Mouse (Mus musculus) CD8-positive naive resting alpha-beta T cell, adult 2 months (primary cell): ENCODE data around the gene Tex12.
A peak's percentile ranks its signal among the peaks of the same experiment; 100 is the strongest.

Experiments
- DNase-seq, 2 experiments: peaks; one replicate each; pipeline ENCODE4 v3.0.0; 2022; ENCODE audit warnings: low read depth in 2 of 2, low spot score in 2 of 2

The Tex12 gene

DNA sequence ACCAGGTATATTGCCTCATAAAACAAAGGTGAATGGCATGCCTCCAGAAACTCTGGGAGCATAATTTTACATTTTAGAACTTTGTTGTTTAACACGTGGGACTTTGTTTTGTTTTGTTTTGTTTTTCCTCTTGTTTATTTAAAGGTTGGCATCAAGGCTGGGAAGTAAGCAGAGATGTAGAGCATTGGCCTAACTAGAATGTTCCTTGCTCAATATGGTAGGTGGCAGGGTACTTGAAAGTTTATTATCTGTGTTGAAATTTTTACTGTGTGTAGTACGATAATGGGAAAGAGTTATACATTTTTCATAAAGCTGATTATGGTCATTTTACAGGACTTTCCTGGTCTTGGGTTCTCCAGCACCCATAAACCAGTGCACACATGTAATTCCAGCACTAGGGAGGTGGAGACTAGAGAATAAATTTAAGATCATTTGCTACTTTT is 814 bp upstream of the Tex12 start:
- DNase-seq: no peak

DNA sequence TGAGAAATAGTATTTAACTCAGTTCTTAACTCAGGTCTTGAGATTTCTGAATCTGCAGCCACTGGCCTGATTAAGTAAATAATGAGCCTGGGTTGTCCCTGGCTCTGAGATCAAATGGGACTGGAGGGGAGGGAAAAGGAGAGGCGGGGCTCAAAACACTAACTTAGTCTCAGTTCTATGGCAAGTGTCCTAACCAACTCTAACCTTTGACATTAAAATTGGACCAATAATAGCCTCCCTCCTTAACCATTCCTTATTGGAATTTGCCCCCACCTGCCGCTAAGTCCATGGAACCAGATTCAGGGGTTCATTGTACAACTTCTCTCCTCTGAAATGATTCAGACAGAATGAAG is 6.1 kb downstream of the Tex12 start, which contains the start of gene Bco2:
Gene Bco2 (minus strand): TSS at position 88 of the 353 bp plus-strand sequence.
- no peak for DNase-seq

DNA sequence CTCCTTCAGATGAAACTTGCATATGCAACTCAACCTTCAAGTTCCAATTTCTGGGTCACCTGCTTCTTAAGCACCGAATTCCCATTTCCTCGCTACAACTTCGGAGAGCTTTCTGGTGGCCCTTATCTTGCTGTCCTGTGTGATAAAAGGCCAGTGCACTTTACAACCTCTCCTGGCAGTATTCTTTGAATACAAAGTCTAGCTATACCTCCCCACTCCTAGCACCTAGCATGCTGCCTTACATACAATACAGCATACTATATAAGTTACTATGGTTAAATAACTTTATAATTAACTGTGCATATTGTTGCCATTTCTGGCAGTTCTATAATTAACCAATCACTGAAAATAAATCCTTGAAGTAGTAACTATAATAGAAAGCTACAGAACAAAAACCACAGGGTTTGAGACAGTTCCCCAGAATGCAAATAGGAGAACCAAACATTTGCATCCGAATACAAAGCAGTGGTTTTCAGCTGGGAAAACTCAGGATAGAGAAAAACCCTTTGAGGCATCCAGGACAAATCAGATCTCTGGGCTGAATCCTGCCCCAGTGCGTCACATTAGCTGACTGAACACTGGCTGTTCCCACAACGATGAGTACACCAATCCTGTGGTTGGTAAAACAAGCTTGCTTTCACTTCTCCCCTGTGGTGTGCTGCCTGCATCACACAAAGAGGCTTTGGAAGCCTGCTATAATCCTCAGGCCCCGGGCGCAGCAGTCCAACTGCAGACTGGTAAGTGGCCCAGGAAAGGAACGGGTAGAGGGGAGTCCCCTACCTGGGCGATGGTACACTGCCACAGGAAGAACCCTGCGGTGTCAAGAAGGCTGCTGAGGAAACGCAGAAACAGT is 6.7 kb downstream of the Tex12 start, which contains the start of gene Il18:
Gene Il18 (plus strand): TSS at position 587 of the 853 bp plus-strand sequence.
- peak; percentile 14 to 19 for DNase-seq

DNA sequence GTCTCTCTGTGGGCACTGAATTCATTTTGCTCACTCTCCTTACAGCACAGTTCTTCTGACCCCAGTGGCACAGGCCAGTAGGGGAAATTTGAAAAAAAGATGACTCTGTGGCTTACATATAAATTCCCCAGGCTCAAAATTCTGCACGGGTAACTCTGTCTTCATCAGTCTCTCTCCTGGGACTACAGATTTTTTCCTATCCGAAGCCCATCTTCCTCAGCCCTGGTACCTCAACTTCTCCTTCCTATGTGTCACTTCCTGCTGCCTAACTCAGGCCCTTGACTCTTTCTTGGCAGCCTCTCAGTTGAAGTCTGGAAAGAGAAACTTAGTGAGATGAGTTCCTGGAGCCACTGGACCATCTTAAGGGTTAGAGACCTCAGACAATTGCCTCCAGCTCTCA is 7.6 kb downstream of the Tex12 start:
- no peak for DNase-seq

DNA sequence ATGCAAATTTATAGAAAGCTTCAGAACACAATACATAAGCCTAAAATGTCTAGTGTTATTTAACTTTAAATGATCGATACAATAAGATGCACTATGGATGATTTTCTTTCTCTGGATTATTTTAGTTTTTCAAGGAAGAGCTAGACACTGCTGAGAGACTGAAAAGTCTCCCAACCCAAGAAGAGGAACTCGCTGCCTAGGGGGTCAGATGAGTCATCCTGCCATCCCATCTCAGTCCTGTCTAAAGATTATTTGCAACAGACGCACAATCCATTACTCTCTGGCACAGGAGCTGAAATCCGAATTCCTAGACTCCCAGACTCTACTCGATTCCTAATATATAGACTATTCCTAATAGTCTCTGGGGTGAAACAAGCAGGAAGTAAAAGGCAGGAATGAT is 8.9 kb downstream of the Tex12 start:
- DNase-seq: no peak

DNA sequence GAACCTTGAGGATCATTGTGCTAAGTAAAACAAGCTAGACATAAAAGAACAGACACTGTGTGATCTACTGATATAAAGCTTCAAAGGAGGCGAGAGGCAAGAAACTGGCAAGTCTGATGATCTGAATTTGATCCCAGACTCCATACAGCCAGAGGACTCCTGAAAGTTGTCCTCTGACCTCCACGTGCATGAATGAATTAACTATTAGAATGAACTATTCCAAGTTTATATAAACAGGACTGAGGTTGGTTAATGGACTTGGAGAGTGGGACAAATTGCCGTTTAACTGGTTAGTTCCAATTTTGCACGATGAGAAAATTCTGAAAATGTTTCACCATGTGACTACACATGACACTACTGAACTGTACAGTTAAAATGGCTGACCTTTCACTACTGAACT is 12.2 kb downstream of the Tex12 start:
- DNase-seq: no peak

DNA sequence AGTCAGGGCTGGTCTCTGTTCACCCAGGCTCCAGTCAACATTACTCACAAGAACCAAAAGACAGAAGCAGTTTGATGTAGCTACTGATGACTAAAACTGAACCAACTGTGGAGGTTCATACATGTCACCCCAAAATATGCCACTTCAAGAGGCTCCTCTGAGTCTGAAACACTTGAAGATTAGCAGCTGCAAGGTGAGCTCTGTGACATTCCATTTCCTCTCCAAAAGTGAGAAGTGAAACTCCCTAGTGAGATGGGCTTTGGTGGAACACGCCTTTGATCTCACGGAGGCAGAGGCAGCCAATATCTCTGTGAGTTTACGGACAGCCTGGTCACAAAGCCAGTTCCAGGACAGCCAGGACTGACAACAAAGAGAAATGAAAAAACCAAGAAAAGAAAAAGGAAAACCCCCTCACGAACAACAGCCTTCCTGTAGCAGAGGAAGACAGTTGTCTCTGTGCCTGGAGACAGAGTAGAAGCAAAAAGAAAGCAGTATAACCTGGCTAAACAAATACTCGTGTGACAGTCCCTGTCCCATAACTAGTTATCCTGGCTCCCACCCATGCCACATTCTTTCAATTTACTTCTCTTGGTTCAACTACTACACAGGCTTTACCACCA is 13.2 kb downstream of the Tex12 start:
- no peak for DNase-seq

DNA sequence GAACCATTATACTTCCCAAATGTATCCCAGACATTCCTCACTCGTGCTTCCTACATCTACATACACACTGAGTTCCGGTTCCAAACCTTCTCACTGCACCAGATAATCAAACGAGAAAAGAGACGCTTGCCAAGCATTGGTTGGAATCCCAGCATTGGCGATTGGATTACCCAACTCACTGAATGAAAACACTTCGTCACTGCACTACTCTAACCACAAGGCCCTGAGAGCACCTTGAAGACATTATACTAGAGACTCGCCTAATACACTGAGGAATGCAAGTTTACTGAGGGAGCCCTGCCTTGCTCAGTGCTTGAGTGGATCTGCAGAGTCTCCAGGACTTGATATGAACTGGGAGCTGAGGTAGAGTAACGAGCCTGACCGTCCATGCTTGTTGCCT is 18.7 kb downstream of the Tex12 start:
- DNase-seq: no peak

DNA sequence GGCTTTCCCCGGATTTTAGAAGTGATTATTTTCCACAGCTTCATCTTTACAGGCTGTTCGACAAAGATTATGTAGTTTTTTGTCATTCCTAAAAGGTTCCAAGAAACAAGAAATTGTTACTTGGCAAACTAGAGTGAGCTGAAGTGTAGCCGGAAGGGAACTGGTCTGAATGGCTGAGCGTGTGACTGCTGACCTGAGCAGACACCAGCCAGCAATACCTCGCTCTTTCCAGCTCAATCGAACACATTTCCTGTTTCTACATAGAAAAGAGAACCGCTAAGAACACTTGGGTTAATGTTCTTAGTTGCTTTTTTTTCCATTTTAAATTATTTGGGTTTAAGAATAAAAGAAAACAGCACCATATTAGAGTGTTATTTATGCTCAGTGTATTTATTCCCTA is 21.0 kb downstream of the Tex12 start:
- no peak for DNase-seq

DNA sequence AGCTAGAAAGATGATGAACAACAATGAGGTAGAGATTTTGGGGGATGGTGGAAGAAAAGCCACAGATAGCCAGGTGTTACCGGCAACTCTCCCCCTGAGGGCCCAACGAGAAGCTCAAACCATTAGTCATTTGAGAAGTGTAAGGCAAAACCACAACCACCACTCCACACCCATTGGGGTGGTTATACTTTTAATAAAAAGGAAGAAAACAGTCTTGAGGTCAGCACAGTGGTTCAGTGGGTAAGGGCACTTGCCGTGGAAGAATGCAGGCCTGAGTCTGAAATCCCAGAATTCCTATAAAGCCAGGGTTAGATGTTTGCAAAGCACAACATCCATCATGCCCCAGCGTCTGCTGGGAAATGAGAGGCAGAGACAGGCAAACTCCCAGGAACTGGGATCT is 23.8 kb downstream of the Tex12 start:
- no peak for DNase-seq

DNA sequence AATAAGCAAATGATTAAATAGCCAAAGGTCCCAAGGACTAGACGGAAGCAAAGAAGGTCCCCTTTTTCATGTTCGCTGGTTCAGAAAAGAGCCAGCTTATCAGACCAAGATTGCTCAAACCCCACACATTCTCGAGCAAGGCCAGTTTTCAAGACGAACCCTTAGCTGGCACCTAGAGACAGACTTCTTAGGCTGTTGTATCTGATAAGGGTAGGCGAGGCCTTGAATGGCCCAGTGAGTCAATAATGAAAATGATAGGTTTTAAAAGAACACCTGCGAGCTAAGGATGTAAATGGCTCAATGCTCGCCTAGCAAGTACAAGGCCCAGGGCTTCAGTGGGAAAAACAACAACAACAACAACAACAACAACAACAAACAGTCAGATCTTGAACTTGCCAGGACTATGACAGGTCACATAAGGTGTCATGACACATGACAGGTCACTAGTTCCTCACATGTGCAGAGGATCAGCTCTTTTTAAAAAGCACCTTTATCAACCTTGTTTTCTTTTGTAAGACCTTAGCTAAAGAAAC is 24.5 kb downstream of the Tex12 start:
- DNase-seq: no peak

DNA sequence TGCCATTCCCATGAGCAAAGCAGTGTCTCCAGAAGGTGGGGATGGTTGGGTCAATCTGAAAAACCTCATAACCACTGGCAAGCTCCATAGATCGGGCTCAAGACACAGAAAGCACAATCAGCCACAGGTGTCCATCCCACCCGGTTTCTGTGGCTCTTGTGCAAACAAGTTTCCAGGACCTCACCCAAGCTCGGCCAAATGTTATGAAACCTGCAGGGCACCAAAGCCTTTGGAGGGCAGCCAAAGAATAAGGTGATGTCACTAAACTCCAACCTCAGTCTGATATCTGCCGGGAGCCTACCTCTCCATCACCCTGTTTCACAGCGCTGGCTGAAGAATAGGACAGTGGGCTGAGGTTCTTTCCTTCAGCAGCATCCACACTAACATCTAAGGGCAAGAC is 25.2 kb downstream of the Tex12 start:
- no peak for DNase-seq

DNA sequence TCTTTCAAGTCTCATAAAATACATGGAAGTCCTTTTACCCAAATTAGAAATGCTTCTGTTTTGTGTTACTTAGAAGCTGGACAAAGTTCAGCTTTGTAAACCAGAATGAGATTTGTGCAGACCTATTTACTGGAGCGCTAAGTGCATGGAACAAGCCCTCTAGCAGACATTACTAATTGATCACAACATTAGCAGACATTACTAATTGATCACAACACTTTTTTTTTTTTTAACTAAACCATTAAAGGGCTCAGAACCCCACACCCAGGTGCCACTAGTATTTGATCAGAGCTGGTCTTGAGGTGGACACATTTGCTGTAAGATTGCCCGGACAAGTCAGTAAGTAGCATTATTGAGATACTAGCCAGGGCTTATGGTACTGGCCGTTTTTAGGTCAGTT is 27.3 kb downstream of the Tex12 start:
- DNase-seq: no peak

DNA sequence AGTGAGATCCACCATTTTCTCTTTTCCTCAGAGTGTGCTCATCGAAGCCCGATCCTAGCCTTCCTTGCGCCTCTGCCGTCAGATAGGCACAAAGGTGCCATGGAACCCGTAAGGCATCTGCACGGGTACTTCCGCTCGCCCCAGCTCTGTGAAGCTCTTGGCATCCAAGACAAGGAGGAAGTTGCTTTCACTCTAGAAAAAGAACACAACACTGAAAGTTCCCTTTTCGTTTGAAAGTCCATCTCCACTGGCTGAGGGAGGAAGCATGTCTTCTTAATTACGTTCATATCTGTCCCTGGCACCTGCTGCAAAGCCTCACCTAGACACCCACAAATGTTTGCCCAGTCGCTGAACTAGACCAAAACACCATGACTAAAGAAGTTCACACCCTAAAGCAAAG is 27.8 kb downstream of the Tex12 start:
- peak in 1 of 2 experiments; percentile 25 for DNase-seq

DNA sequence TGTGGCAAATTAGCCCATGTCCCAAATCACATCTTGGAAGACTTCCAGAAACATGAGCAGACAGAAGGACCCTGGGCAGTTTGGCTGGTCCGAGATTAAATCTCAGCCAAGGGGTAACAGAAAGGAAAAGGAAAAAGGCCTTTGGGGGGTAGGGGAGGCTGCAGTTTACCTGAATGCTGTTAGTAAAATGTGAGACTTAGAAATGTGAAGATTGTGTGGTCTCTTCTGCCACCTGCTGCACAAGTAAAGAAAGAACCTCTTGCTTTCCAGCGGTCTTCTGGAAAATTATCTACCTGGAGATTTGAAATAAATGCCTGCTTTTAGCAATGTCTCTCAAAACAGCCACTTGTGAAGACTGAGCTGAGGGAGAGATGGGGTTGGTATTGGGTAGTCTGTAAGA is 30.2 kb downstream of the Tex12 start:
- peak in 1 of 2 experiments; percentile 25 for DNase-seq

DNA sequence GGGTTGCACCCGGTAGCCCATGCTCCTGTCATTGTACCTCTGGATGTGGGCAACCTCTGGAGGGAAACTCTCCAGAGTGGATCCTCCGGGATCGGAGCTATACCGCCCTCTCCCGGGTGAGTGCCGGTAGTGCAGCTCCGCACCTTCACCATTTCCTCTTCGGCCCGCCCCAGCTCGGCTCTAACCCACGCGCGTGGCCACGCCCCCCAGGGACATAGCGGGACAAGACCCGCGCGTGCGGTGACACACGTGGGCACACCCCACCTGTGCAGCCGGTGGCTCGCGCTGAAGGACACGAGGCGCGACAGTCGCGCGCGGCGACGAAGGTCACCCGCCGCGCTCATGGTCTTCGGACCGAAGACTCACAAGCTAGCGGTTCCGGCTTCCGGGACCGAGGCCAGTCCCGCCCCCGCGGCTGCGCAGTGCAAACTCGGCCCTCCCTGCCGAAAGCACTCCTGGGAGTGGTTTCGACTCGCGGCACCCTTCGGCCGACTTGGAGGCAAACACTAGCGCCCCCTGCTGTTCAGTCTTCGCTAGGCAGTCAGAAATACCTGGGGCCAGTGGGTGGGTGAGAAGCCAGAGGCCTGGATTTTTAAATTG is 32.7 kb downstream of the Tex12 start, which contains the start of gene Pts:
Gene Pts (minus strand): TSS at position 432 of the 600 bp plus-strand sequence.
- DNase-seq: peak; percentile 96

DNA sequence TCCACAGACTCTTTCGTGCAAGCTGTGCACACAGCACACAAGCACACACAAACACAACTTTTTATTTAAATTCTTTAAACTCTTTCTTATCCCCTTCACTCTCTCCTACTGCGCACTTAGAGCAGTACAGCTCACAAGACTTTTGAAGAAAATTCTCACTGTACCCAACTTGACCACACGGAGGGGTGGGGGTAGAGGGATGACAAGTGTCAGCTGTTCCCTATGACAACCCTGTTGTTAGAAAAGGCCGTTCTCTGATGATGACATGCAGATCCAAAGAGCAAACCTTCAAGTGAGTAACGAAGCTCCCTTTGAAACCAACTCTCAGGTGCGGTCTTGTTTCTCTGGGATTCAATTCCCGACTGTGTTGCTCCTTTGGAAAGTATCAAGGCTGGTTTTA is 33.3 kb downstream of the Tex12 start:
- peak in 1 of 2 experiments; percentile 42 for DNase-seq

DNA sequence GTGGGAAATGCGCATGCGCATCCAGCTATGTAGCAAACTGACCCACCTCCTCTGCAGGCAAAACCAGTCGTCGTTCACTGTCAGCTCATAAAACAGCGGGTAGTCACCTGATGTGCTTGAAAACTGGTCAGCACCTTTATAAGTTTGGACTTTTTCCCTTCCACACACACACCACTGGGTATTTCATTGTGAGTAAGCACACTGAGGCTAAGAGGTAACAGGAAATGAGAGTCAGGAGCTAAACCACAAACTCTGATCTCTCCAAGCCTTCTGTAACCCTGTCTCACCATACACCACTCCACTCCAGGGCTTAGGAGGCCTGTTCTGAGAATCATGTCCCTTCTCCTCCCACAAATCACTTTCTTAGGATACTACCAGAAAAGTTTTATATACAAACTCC is 35.5 kb downstream of the Tex12 start:
- no peak for DNase-seq

DNA sequence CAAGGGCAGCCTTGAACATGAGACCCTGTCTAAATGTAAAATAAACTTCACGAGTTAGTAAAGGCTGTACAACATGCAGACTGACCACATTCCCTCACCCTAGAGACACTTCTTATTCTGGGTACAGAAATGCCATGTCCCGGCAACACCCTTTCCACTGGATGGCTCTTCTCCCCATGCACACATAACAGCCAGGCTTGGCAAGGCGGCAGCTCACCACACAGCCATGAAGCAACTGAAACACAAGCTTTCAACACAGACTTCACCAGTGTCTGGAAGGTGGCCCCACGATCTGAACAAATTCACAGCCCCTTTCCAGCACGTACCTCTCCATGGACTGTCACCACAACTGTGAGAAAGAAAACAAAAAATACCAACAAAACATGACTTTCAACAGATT is 36.2 kb downstream of the Tex12 start:
- no peak for DNase-seq

DNA sequence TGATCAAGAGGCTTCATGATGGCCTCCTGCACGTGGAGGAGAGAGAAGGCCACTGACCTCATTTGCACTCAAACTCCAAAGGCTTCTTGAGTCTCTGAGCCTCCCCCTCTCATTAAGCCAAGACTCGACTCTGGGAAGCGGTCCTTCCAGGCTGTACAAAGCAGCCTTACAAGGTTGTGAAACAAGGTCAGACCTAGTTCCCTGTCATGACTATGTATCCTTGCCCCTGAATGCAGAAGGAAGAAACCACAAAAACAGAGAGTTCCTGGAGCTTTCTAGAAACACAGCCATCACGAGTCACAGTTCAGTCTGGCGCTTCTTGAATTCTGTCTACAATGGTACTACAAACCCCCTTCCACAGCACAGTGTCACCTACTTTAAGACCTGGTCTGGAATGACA is 38.6 kb downstream of the Tex12 start:
- DNase-seq: no peak

DNA sequence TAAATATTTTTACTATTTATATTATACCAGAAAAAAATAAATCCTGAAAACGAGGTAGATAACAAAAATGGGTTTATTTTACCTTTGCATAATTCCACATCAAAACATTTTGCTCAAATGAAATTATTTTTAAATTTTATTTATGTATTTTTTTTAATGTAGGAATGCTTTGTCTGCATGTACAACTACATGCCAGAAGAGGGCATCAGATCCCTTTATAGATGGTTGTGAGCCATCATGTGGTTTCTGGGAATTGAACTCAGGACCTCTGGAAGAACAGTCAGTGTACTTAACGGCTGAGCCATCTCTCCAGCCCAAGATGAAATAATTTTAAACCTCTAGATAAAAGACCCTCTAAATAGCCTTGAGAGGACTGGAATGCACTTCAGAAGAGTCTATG is 39.6 kb downstream of the Tex12 start:
- DNase-seq: no peak

DNA sequence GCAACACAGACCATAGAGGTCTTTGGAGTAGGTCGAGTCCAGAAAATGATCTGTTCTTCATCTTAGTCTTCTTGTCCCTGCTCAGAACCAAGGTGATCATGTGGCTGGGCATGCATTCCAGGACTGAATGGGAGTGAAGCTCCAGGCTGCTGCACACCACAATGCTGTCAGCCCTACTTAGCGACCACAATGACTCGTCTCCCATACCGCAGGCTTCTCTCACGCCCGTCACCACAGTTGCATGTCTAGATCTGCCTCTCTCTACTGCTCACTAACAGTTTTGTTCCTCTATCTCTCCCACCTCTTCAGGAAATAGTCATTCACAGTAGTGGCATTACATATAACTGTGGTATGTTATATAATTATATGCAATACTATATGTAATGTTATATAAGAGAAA is 40.4 kb downstream of the Tex12 start:
- DNase-seq: no peak
